Mouse (Mus musculus) left cerebral cortex, postnatal 4 days (tissue): ENCODE data around the gene 4931428F04Rik. TPM values are rescaled to one million over a fixed set of nuclear protein-coding genes. Genes with fewer than 3 reads are reported as not detected.

Experiments used
- DNase-seq: peaks from one replicate; pipeline ENCODE4 v3.0.0-alpha.2; 2022
- intact Hi-C: fragments of 180-260 bp; cut with DNase I; formaldehyde crosslinking; loops from one replicate; pipeline ENCODE4 v1.15.1; 2025
- total RNA-seq, 2 experiments: library from RNA; stranded (reverse); gene quantifications; 2 replicates each; pipeline ENCODE4 v1.2.3; 2021

The 4931428F04Rik gene
- total RNA-seq, 2 experiments from 2014 or later = 183 TPM

- peak; percentile 41 for DNase-seq
- intact Hi-C loops = no loop called here
Measured at GRCm38 (mm10) chr8:105264024-105264982, 25.4 kb downstream of the 4931428F04Rik start, which contains the start of the genes Tradd and Fbxl8. Tradd (minus strand) TSS chr8:105264609. Fbxl8 (plus strand) TSS chr8:105264648.

DNA sequence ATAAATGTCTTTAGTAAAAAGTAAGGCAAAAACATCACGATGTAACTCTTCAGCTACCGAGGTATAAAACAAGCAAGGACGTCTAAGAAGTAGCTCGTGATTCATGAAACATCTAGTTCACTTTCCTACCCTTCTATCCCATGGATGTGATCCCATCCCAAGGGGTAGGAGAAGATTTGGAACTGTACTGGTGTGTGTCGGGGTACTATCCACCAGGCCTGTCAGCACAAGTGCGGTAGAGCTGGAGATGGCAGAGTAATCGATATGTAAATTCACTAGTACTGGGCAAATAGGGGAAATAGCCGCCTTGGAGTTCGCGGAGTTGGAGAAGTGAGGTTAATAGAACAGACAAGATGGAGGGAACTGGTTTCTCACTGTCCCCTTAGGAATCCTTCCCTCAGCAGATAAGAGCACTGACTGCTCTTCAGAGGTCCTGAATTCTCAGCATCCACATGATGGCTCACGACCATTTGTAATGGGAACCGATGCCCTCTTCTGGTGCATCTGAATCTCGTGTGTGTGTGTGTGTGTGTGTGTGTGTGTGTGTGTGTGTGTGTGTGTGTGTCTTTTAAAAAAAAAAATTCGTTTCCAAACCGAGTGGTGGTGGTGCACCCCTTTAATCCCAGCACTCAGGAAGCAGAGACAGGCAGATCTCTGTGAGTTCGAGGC lies 26.3 kb downstream of the 4931428F04Rik start:
- intact Hi-C loops = no loop called here
- no peak for DNase-seq

GRCm38 (mm10) chr8:105261326-105261980 lies 28.2 kb downstream of the 4931428F04Rik start:
- no peak for DNase-seq
- intact Hi-C loops = no loop called here

- no peak for DNase-seq
- intact Hi-C loops = no loop called here
Measured at GRCm38 (mm10) chr8:105260371-105261099, 29.1 kb downstream of the 4931428F04Rik start.

GRCm38 (mm10) chr8:105259721-105260320 lies 29.8 kb downstream of the 4931428F04Rik start:
- intact Hi-C loops = no loop called here
- DNase-seq = peak; percentile 77

- intact Hi-C loops = no loop called here
- peak; percentile 40 for DNase-seq
Measured at GRCm38 (mm10) chr8:105258911-105259720, 30.5 kb downstream of the 4931428F04Rik start.

GRCm38 (mm10) chr8:105257318-105258114 lies 32.1 kb downstream of the 4931428F04Rik start:
- intact Hi-C loops = no loop called here
- no peak for DNase-seq

DNA sequence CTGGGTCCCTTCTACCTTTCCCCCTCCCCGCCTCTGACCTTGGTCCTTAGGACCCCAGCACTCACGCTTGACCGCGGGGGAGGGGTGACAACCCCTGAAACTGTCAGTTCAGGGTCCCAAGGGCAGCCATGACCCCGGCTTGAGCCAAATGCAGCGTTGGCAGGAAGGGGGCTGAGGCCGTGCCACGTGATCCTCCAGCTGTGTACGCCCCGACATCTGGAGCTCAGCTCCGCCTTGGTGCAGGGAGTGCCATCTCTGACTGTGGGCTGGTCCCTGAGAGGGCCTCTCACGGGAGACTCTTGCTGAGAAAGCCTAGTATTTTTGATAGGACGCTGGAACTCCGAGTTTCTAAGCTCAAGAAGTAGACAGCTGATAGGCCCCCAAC lies 34.7 kb downstream of the 4931428F04Rik start, which contains the start of gene B3gnt9:
Gene B3gnt9, minus strand, starts transcription at position 188 of the 385 bp plus-strand sequence.
- intact Hi-C loops = no loop called here
- no peak for DNase-seq

DNA sequence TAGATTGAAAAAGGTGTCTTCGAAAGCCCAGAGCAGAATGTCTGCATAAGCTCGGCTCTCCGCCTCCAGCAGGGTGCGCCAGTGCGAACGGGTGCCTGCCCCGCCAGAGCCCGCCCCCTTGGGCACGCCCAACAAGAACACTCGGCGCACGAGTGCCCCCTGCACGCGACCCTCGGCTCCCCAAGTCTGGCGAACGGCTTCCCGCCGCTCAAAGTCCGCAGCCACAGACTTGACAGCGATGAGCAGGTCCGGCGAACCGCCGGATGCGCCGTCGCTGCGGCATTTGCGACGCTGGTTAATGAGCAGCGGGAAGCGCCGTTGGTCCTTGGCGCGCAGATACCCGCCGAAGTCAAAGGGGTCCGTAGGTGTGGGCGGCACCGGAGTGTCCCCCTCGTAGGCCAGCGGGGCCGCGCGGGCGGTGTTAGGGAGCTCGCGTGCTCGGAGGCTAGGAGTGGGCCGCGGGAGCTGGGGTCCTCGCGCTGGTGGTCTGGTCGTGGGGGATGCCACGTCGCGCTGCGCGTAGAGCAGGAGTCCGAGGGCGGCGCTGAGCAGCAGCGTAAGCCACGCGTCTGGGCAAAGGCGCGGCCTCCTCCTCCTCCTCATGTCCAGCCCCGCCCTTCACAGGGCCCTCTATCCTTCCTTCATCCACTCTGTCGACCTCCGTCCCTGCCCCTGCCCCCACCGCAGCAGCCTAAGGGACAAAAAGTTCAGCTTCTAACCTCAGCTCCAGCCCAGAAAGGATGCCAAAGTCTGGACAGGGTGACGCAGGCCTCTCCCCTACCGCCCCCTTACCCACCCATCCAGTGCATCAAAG lies 35.3 kb downstream of the 4931428F04Rik start:
- peak; percentile 95 for DNase-seq
- intact Hi-C loops = no loop called here

GRCm38 (mm10) chr8:105253766-105254151 lies 35.9 kb downstream of the 4931428F04Rik start:
- DNase-seq = no peak
- intact Hi-C loops = no loop called here

- intact Hi-C loops = no loop called here
- DNase-seq = no peak
Measured at GRCm38 (mm10) chr8:105252680-105253537, 36.8 kb downstream of the 4931428F04Rik start.

DNA sequence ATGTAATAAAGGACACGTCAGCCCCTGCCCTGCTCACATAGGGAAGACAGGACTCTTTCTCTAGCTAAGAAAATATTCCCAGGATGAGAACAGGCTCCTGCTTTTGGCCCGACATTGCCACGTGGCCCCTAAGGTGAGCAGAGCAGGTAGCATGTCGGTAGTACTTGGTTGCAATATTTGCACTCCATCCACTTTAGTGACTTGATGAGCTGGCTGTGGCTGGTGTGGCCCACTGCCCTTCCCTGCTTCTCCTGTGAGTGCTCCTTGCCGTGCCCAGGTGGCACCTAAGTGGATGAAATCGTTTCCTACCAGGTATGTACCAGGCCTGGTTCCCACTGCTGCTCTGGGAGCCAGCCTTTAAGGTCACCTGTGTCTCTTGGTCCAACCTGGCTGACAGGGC lies 37.7 kb downstream of the 4931428F04Rik start:
- intact Hi-C loops = no loop called here
- no peak for DNase-seq

- no peak for DNase-seq
- intact Hi-C loops = no loop called here
Measured at GRCm38 (mm10) chr8:105241016-105241415, 48.6 kb downstream of the 4931428F04Rik start.

GRCm38 (mm10) chr8:105237442-105238142 lies 52.1 kb downstream of the 4931428F04Rik start:
- no peak for DNase-seq
- intact Hi-C loops = no loop called here

DNA sequence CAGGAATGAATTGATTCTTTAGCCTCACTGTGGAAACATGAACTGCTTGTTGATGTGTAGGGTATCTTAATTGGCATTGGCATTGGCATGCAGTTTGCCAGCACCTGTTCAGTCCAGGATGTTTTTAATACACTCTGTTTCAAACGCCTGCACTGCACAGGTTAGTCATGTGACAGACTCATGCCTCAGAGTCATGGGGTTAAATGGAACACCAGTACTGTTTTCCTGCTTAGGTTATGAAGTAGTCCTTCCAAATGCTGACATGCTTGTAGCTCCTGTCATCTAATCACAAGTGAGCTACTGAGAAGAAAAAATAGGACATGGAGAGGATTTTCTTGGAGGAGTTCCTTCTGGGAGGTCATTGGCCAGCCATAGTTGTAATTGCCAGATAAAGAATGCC lies 54.5 kb downstream of the 4931428F04Rik start:
- intact Hi-C loops = no loop called here
- DNase-seq = no peak
